Mouse (Mus musculus) heart, adult 2 months (tissue): ENCODE data around the gene Kntc1. TPM values are rescaled to one million over a fixed set of nuclear protein-coding genes. Genes with fewer than 3 reads are reported as not detected.
A peak's percentile ranks its signal among the peaks of the same experiment; 100 is the strongest.
"Not testable (repeated sequence)": the region's sequence is repeated elsewhere in the genome, so short reads cannot be mapped to it uniquely, and the experiment has no call there.

Experiments
- DNase-seq, 2 experiments: peaks; one replicate each; pipeline ENCODE4 v3.0.0; 2021
- H3K27ac ChIP-seq: fragments of 200-600 bp; 2 replicates; pipeline ENCODE4 v1.8.1; 2022
- H3K27me3 ChIP-seq: fragments of 200-500 bp; 2 replicates; pipeline ENCODE4 v1.6.1; 2012; ENCODE audit warnings: mild to moderate bottlenecking, low read length, inconsistent platforms, mixed read lengths; ENCODE audit not compliant: control insufficient read depth, insufficient read depth
- H3K36me3 ChIP-seq: fragments of 200-500 bp; 2 replicates; pipeline ENCODE4 v1.6.1; 2012; ENCODE audit warnings: low read length, inconsistent platforms; ENCODE audit not compliant: control insufficient read depth, insufficient read depth
- H3K4me1 ChIP-seq: fragments of 200-500 bp; 2 replicates; pipeline ENCODE4 v1.6.1; 2011; ENCODE audit warnings: low read length; ENCODE audit not compliant: control insufficient read depth, insufficient read depth
- H3K4me3 ChIP-seq: fragments of 200-600 bp; 2 replicates; pipeline ENCODE4 v1.8.1; 2022
- H3K79me2 ChIP-seq: fragments of 200-500 bp; replicated peaks from 2 replicates; pipeline ENCODE4 v1.6.1; 2012; ENCODE audit warnings: mild to moderate bottlenecking, inconsistent platforms, low read length, moderate library complexity, mixed read lengths; ENCODE audit not compliant: control insufficient read depth, insufficient read depth
- H3K9ac ChIP-seq: fragments of 200-500 bp; 2 replicates; pipeline ENCODE4 v1.6.1; 2012; ENCODE audit warnings: low read depth, mild to moderate bottlenecking, control low read depth, inconsistent platforms, low read length, mixed read lengths
- CTCF ChIP-seq: fragments of 200-600 bp; IDR thresholded peaks from 2 replicates; pipeline ENCODE4 v1.8.1; 2022; ENCODE audit warnings: antibody characterized with exemption, mild to moderate bottlenecking, moderate library complexity
- EP300 ChIP-seq: fragments of 200-500 bp; IDR thresholded peaks from 2 replicates; pipeline ENCODE4 v1.6.1; 2011; ENCODE audit warnings: low read depth, low read length, control low read depth; ENCODE audit not compliant: insufficient read depth
- POLR2A ChIP-seq: fragments of 200-500 bp; IDR thresholded peaks from 2 replicates; pipeline ENCODE4 v1.6.1; 2011; ENCODE audit warnings: mild to moderate bottlenecking, low read depth, low read length, control low read depth; ENCODE audit not compliant: insufficient read depth
- whole genome bisulfite sequencing: fragments of 180-500 bp; shearing (Covaris S2); methylation state at CpG from one replicate; pipeline ENCODE4 v1.1.7; 2018; 5-methylcytosine and 5-hydroxymethylcytosine counted together
- intact Hi-C: fragments of 180-260 bp; cut with DNase I; formaldehyde crosslinking; loops from one replicate; pipeline ENCODE4 v1.15.1; 2025
- polyA plus RNA-seq: library from polyadenylated mRNA; depleted of rRNA; stranded (reverse); fragments of >200 nt; gene quantifications from 2 replicates; pipeline ENCODE4 v1.2.3, GENCODE M21; 2012
- total RNA-seq, 2 experiments: library from RNA; stranded (reverse); gene quantifications; 2 replicates each; pipeline ENCODE4 v1.2.3; 2021

Kntc1 gene
- total and polyA plus RNA-seq, 3 experiments, result 0.05 to 0.16 (median 0.14) TPM

- TF ChIP-seq CTCF, result no peak
- no peak for TF ChIP-seq POLR2A
- no peak for TF ChIP-seq EP300
- Histone ChIP-seq H3K4me3 (peak overlapping the region; percentile 92), H3K27me3 (no peaks in the 10 kb centered on the region), H3K79me2 (no peaks in the 10 kb centered on the region; the same call in 1 of the 2 replicates), H3K9ac (peak overlapping the region; percentile 57), H3K4me1 (peaks cover 9% of the 10 kb centered on the region; the same call in 1 of the 2 replicates), H3K36me3 (peaks cover 45% of the 10 kb centered on the region), H3K27ac (no peak overlapping the region; the same call in 1 of the 2 replicates)
- DNase-seq, result no peak
- 6% methylated on average over 7 of the region's 7 CpGs for WGBS
- intact Hi-C loops, result loop anchor here (2.0 to 5.0 kb wide), 2 partner anchors 27 to 160 kb away; partner anchors contain the start of genes Denr and Zcchc8
Measured at GRCm38 (mm10) chr5:123747604-123748003, 1.9 kb upstream of the Kntc1 start.

GRCm38 (mm10) chr5:123748339-123749064 lies 1.0 kb upstream of the Kntc1 start:
- no peak for DNase-seq
- TF ChIP-seq CTCF, result no peak
- no peak for TF ChIP-seq POLR2A
- TF ChIP-seq EP300, result no peak
- H3K9ac ChIP-seq, result peak overlapping the region; percentile 67
- under 1% methylated on average over 18 of the region's 18 CpGs for WGBS
- peak overlapping the region; percentile 99 for H3K27ac ChIP-seq
- intact Hi-C loops, result loop anchor here (1.0 to 5.0 kb wide), 3 partner anchors 28 to 579 kb away; partner anchors contain the start of genes Denr, Mphosph9 and Zcchc8
- peaks cover 9% of the 10 kb centered on the region; the same call in 1 of the 2 replicates for H3K4me1 ChIP-seq
- H3K27me3 ChIP-seq, result no peaks in the 10 kb centered on the region
- peaks cover 38% of the 10 kb centered on the region for H3K36me3 ChIP-seq
- H3K4me3 ChIP-seq, result peak overlapping the region; percentile 92
- no peaks in the 10 kb centered on the region; the same call in 1 of the 2 replicates for H3K79me2 ChIP-seq

DNA sequence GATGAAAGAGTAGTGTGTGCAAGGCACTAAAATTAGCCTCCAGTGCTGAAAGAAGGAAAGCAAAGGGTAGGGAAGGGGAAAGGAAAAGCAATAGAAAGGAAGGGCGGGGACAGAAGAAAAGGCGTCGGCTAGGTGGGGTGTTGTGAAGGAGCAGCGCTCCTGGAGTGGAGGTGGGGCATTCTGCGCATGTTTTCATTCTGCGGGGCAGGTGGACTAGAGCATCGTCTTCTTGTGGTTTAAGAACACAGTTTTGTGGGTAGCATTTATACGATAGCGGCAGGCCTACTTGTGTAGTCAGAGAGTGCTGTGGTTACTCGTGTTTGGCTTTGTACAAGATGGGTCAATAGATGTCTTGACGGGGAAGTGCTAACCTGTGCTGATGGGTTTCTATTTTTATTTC lies 16.0 kb downstream of the Kntc1 start:
- WGBS, result 93% methylated on average over 11 of the region's 11 CpGs
- no peak for DNase-seq
- H3K36me3 ChIP-seq, result no peaks in the 10 kb centered on the region

DNA sequence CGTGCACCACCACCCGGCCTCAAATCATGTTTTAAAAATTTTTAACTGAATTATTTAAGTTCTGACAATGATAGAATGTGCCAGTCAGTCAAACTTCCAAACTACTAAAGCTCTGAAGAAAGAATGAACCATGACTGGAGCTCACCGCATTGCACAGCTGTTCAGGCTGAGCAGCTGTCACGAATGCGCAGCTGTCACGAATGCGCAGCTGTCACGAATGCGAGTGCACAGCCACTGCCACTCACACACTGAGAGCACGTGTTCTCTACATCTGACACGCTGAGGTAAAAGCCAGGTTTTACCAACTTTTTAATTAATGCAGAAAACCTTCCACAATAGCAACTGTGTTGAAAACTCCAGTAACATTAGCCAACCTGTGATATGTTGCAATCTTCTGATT lies 16.9 kb downstream of the Kntc1 start:
- H3K9ac ChIP-seq, H3K27me3 ChIP-seq, H3K36me3 ChIP-seq, H3K4me3 ChIP-seq, H3K27ac ChIP-seq, intact Hi-C loops, H3K79me2 ChIP-seq, H3K4me1 ChIP-seq, DNase-seq: not testable (repeated sequence)
- WGBS, result 95% methylated on average over 11 of the region's 11 CpGs

More for the DNA sequence above, 16.0 kb downstream of the Kntc1 start:
- no peaks in the 10 kb centered on the region for H3K79me2 ChIP-seq
- intact Hi-C loops, result no loop called here
- H3K27me3 ChIP-seq, result no peaks in the 10 kb centered on the region
- TF ChIP-seq POLR2A (no peak), EP300 (no peak), CTCF (no peak)
- no peaks in the 10 kb centered on the region for H3K4me1 ChIP-seq
- no peak overlapping the region for H3K4me3 ChIP-seq
- H3K27ac ChIP-seq, result no peak overlapping the region
- no peak overlapping the region for H3K9ac ChIP-seq

DNA sequence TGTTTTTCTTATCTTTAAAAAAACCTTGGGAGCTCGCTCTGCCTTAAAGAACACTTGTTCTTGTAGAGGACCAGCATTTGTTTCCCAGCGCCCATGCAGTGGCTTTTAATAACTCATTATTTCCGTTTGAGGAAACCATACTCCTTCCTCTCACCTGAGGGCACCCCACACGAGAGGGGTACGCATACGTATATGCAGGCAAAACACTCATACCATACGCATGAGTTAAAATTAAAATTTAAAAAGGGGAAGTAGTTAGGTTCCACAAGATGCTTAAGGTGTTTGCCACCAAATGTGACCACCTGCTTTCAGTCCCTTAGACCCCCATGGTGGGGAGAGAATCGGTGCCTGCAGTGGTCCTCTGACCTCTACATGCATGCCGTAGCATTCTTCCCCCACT lies 23.9 kb downstream of the Kntc1 start:
- WGBS, result 93% methylated on average over 9 of the region's 9 CpGs
- Histone ChIP-seq H3K27ac (no peak overlapping the region), H3K4me1 (no peaks in the 10 kb centered on the region), H3K36me3 (no peaks in the 10 kb centered on the region), H3K27me3 (no peaks in the 10 kb centered on the region), H3K9ac (no peak overlapping the region), H3K4me3 (no peak overlapping the region), H3K79me2 (no peaks in the 10 kb centered on the region)
- intact Hi-C loops, result no loop called here
- TF ChIP-seq EP300, result no peak
- no peak for TF ChIP-seq POLR2A
- no peak for TF ChIP-seq CTCF
- DNase-seq, result no peak

DNA sequence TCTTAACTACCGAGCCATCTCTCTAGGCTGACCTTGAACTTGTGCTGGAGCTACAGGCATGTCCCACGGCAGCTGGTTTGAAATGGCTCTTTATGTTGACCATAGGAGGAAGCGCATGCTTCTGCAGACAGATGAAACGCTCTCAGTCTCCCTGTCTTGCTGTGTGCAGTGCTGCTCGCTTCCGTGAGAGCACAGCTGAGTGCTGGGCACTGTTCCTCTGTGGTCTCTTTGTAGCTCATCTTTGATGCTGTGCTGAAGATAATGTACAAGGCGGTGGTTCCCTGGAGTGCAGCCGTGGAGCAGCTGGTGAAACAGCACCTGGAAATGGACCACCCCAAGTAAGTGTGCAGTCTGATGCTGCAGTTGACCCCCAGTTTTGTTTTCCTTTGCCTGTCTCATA lies 31.2 kb downstream of the Kntc1 start:
- DNase-seq, result no peak
- Histone ChIP-seq H3K27me3 (no peaks in the 10 kb centered on the region), H3K27ac (no peak overlapping the region), H3K79me2 (no peaks in the 10 kb centered on the region), H3K4me3 (no peak overlapping the region), H3K9ac (no peak overlapping the region), H3K4me1 (no peaks in the 10 kb centered on the region), H3K36me3 (no peaks in the 10 kb centered on the region)
- intact Hi-C loops, result no loop called here
- TF ChIP-seq POLR2A (no peak), EP300 (no peak), CTCF (no peak)
- WGBS, result 91% methylated on average over 8 of the region's 8 CpGs
